Mouse (Mus musculus) forebrain, embryonic 10.5 days (tissue): Measurements from ENCODE around the gene Anxa4. TPM values are rescaled to one million over a fixed set of nuclear protein-coding genes. Genes with fewer than 3 reads are reported as not detected.

Source experiments
- DNase-seq: peaks from one replicate; pipeline ENCODE4 v3.0.0-alpha.2; 2017; ENCODE audit warnings: low spot score; ENCODE audit errors: extremely low spot score
- H3K27ac ChIP-seq: fragments of 300-500 bp; sonication (generic); 2 replicates; pipeline ENCODE4 v1.5.1; 2016; ENCODE audit warnings: mild to moderate bottlenecking
- H3K27me3 ChIP-seq: fragments of 300-500 bp; sonication (generic); 2 replicates; pipeline ENCODE4 v1.6.1; 2016; ENCODE audit warnings: mild to moderate bottlenecking; ENCODE audit not compliant: poor library complexity, severe bottlenecking
- H3K36me3 ChIP-seq: fragments of 300-500 bp; sonication (generic); replicated peaks from 2 replicates; pipeline ENCODE4 v1.6.1; 2016; ENCODE audit warnings: mild to moderate bottlenecking, moderate library complexity
- H3K4me1 ChIP-seq: fragments of 300-500 bp; sonication (generic); 2 replicates; pipeline ENCODE4 v1.6.1; 2016
- H3K4me3 ChIP-seq: fragments of 300-500 bp; sonication (generic); 2 replicates; pipeline ENCODE4 v1.5.1; 2016; ENCODE audit warnings: mild to moderate bottlenecking, moderate library complexity
- H3K9me3 ChIP-seq: fragments of 300-500 bp; sonication (generic); 2 replicates; pipeline ENCODE4 v1.6.1; 2016; ENCODE audit warnings: mild to moderate bottlenecking, moderate library complexity
- WGBS: fragments of 180-500 bp; shearing (Covaris S2); methylation state at CpG from one replicate; pipeline ENCODE4 v1.1.7; 2016; 5-methylcytosine and 5-hydroxymethylcytosine counted together
- polyA plus RNA-seq: library from polyadenylated mRNA; unstranded; fragments of >200 nt; fragmentation: Nextera tagmentation; extraction: Ambion mirVana; gene quantifications from 2 replicates; pipeline ENCODE4 v1.2.1, GENCODE M21; 2016

Anxa4 gene
- polyA plus RNA-seq, 1 experiment from 2014 or later: 4.2 TPM

DNA sequence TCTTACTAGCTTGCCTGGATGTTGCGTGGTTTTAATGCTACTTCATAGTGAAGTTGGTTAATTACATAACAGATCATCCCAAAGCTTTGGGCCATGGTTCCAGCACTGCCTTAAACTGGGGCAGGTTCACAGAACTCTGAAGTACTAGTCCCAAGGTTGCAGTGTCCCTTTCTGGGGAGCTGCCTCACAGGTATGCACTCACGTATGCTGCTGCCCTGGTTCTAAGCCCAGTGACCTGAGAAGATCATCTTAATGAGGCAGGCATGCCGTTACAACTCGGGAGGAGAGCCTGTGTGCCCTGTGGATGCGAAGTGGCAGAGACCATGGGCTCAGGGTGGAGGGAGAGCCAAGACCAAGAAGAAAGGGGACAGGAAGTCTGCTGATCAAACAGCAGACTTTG lies 26.5 kb upstream of the Anxa4 start:
- DNase-seq: no peak
- Histone ChIP-seq H3K27ac (no peak overlapping the region), H3K4me3 (no peak overlapping the region), H3K9me3 (no peaks in the 10 kb centered on the region), H3K27me3 (peaks cover 27% of the 10 kb centered on the region), H3K36me3 (no peaks in the 10 kb centered on the region), H3K4me1 (peaks cover 33% of the 10 kb centered on the region)
- WGBS: 79% methylated on average over 5 of the region's 5 CpGs

DNA sequence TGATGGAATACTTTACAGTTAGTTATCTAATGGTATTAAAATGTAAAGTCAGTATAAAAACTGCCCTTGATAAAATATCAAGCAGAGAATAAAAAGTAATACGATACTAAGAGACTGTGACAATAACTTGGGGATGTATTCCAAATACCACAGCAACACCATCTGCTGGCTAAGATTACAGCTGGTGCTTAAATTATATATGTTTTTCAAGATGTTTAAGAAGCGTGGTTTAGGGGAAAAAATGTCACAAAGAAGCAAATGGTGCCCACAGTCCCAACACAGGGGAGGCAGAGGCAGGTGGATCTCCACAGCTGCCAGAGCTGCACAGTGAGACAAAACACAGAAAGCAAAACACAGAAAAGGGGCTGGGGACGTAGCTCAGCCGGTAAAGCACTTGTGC lies 25.5 kb upstream of the Anxa4 start:
- H3K36me3 ChIP-seq: no peaks in the 10 kb centered on the region
- WGBS: 86% methylated on average over 4 of the region's 4 CpGs
- peaks cover 38% of the 10 kb centered on the region for H3K4me1 ChIP-seq
- H3K9me3 ChIP-seq: no peaks in the 10 kb centered on the region
- DNase-seq: no peak
- H3K4me3 ChIP-seq: no peak overlapping the region
- H3K27ac ChIP-seq: no peak overlapping the region
- H3K27me3 ChIP-seq: peaks cover 20% of the 10 kb centered on the region

DNA sequence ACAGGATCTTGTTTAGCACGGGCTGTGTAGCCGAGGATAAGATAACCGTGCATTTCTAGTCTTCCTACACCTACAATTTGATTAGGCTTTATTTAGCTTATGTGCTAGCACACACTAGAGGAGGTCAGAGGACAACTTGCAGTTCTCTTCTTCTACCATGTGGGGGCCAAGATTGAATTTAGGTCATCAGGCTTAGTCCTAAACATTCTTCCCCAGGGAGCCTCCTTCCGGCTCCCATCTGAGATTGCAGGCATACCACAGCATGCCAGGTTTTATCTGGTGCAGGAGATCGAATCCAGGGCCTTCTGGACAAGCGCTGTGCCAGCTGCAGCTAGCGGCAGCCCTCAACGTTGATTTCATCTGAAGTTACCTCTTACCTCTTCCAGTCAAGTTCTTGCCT lies 23.2 kb upstream of the Anxa4 start:
- WGBS: 24% methylated on average over 8 of the region's 8 CpGs
- Histone ChIP-seq H3K36me3 (no peaks in the 10 kb centered on the region), H3K4me3 (no peak overlapping the region), H3K9me3 (no peaks in the 10 kb centered on the region), H3K27me3 (no peaks in the 10 kb centered on the region), H3K4me1 (peaks cover 24% of the 10 kb centered on the region), H3K27ac (no peak overlapping the region)
- DNase-seq: peak; percentile 22

DNA sequence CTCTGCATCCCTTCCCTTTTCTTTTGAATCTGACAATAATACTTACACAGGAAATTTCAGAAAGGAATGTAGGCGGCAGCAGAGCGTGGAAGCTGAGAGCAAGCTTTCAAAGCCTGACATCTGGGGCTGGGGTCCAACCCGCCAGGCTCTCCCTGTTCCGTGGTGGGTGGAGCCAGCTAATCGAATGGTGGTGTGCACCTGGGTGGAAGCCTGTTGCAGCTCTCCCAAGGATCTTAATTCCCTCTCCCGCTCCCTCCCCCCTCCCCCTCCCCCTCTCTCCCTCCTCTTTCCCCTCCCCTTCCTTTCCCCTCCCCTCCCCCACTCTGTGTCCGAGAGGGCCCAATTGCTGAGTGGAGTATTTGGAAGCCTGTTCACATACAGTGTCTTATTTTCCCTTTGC lies 22.1 kb upstream of the Anxa4 start:
- Histone ChIP-seq H3K27me3 (no peaks in the 10 kb centered on the region), H3K27ac (peak overlapping the region; percentile 48; the same call in 1 of the 2 replicates), H3K36me3 (no peaks in the 10 kb centered on the region), H3K9me3 (no peaks in the 10 kb centered on the region), H3K4me1 (peaks cover 24% of the 10 kb centered on the region), H3K4me3 (peak overlapping the region; percentile 33)
- WGBS: 0% methylated on average over 6 of the region's 7 CpGs
- DNase-seq: peak; percentile 26

DNA sequence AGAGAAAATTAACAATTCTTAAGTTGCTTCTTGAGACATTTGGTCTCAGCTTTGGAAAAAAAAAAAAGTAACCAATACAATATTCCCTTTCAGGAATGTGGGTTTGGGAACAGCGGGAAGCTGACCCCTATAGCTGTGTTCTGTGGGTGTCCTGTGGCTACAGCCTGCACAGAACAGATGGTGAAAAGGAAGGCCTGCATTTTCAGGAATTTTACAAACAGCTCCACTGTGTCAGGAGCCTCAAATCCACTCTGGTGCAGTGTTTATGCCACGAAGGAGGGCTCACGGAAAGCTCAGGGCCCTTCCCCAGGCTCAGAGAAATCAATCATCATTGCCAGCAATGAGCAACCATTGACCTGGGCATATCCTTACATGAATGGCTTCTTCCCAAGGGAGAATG lies 21.5 kb upstream of the Anxa4 start:
- Histone ChIP-seq H3K36me3 (no peaks in the 10 kb centered on the region), H3K27ac (peak overlapping the region; percentile 48; the same call in 1 of the 2 replicates), H3K4me1 (peaks cover 24% of the 10 kb centered on the region), H3K4me3 (peak overlapping the region; percentile 33), H3K27me3 (no peaks in the 10 kb centered on the region), H3K9me3 (no peaks in the 10 kb centered on the region)
- WGBS: 47% methylated on average over 3 of the region's 3 CpGs
- DNase-seq: no peak

DNA sequence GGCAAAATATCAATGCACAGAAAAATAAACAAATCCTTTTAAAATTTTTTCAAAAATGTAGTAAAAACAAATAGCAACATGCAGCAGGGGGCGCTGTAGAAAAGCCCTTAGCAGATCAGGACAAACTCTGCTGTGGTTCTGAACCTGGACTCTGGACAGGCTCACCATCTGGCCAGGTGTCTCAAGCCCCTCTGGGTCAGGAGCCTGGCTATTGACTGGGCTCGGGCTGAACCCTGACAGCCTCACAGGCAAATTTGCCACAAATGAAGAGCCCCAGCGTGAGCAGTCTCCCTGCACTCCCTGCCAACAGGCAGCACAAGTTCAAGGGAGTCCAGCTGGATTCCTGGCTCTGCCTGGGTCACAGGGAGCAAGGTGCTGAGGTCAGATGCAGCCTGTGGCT lies 20.0 kb upstream of the Anxa4 start:
- 14% methylated on average over 3 of the region's 3 CpGs for WGBS
- Histone ChIP-seq H3K9me3 (no peaks in the 10 kb centered on the region), H3K4me1 (peaks cover 24% of the 10 kb centered on the region), H3K36me3 (no peaks in the 10 kb centered on the region), H3K27me3 (no peaks in the 10 kb centered on the region), H3K4me3 (no peak overlapping the region), H3K27ac (no peak overlapping the region)
- DNase-seq: no peak

DNA sequence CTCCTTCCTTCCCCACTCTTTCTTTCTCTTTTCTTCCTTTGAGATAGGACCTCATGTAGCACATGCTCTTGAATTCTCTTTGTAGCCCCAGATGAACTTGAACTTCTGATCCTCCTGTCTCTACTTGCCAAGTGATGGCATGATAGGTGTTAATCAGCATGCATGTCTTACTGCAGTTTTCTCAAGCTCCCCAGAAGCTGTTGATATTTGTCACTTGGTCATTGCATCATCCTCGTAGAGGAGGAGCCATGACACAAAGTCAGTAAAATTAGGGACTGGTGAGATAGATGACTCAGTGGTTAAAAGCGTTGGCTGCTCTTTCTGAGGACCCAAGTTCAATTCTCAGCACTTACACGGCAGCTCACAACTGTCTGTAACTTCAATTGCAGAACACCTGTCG lies 19.5 kb upstream of the Anxa4 start:
- Histone ChIP-seq H3K4me3 (no peak overlapping the region), H3K27me3 (no peaks in the 10 kb centered on the region), H3K4me1 (peaks cover 24% of the 10 kb centered on the region), H3K9me3 (no peaks in the 10 kb centered on the region), H3K36me3 (no peaks in the 10 kb centered on the region), H3K27ac (no peak overlapping the region)
- no peak for DNase-seq
- 67% methylated on average over 4 of the region's 4 CpGs for WGBS

DNA sequence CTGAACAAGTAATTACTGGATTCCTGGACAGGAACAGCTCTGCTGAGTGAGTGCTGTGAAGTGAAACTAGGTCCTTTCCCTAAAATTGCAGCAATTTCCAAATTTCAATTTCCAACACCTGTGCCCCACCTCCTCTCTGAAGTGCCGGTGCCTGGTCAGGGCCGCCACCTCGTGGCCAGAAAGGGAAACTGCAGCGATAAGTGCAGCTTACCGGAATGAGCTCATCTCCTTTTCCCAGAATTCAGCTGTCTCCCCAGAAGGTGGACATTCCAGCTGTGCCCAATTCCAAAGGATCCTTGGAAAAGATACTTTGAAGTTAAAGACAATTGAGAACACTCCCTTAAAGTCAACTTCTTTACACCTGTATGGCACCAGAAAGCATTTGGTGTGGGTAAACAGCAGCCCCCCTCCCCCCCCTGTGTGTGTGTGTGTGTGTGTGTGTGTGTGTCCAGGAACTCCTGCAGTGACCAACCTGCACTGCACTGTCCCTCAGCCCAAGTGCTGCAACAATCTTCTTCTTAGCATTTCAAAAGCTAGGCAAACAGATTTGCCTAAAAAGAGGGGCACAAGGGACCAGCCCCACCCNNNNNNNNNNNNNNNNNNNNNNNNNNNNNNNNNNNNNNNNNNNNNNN lies 13.2 kb upstream of the Anxa4 start:
- 5% methylated on average over 5 of the region's 5 CpGs for WGBS
- DNase-seq: peak; percentile 67
- peaks cover 4% of the 10 kb centered on the region; the same call in 1 of the 2 replicates for H3K4me1 ChIP-seq
- no peaks in the 10 kb centered on the region for H3K9me3 ChIP-seq
- H3K36me3 ChIP-seq: no peaks in the 10 kb centered on the region
- H3K27ac ChIP-seq: 0 out of 2 replicates have a peak overlapping the region, but pooled peaks have one; percentile 30
- no peaks in the 10 kb centered on the region for H3K27me3 ChIP-seq
- H3K4me3 ChIP-seq: no peak overlapping the region

DNA sequence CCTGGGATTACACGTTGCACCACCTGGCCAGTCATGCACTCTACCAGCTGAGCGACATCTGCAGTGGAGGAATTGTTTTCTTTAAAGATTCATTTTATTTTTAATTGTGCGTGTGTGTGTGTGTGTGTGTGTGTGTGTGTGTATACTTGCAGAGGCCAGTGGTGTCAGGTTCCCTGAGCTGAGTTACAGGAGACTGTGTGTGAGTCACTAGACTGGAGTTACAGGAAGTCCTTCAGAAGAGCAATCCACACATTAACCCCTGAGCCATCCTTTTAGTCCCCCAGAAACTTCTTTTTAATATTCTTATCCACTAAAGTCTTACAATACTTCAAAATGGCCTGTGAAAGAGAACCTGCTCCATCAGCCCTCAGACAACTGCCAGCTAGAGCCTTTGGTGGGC lies 11.3 kb upstream of the Anxa4 start:
- Histone ChIP-seq H3K27me3 (no peaks in the 10 kb centered on the region), H3K27ac (no peak overlapping the region), H3K36me3 (no peaks in the 10 kb centered on the region), H3K4me1 (peaks cover 4% of the 10 kb centered on the region; the same call in 1 of the 2 replicates), H3K4me3 (no peak overlapping the region), H3K9me3 (no peaks in the 10 kb centered on the region)
- 83% methylated on average over 3 of the region's 3 CpGs for WGBS
- DNase-seq: no peak

DNA sequence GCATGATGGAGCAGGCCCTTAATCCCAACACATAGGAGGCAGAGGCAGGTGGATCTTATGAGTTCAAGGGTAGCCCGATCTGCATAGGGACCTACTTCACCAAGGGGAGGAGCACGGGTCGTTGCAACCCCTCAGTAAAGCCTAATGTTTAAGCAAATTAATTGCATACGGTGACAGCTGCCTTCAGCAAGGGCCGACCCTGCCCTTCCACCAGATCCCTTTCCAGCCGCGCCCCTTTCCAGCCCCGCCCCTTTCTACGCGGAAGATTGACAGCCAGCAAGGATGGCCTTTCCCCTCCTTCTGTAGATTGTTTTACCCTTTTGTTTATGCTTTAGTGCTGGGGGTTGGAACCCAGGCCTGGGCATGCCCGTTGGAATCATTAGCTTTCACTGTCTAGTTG lies 8.0 kb upstream of the Anxa4 start:
- Histone ChIP-seq H3K27me3 (0 out of 2 replicates have a peak, but pooled peaks cover 8% of the 10 kb centered on the region), H3K4me3 (no peak overlapping the region), H3K9me3 (no peaks in the 10 kb centered on the region), H3K4me1 (no peaks in the 10 kb centered on the region; the same call in 1 of the 2 replicates), H3K36me3 (no peaks in the 10 kb centered on the region), H3K27ac (no peak overlapping the region)
- WGBS: 59% methylated on average over 11 of the region's 11 CpGs
- no peak for DNase-seq

DNA sequence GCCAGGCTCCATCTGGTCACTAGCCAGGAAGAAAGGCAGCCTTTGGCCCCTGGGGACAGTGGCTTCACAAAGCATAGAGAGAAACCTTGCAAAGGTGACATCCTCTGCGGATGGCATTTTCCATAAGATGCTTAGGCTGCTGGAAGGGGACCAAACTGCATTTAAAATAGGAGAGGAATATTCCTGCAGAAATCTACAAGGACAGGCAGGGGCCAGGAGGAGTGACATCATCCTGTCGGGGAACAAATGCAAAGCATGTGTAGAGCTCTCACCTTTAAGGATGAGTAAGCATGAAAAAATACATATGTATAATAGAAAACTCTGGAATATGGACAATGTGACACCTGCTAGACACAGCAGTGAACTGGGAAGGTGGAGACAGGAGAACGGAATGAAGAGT lies 7.1 kb upstream of the Anxa4 start:
- Histone ChIP-seq H3K27ac (no peak overlapping the region), H3K36me3 (no peaks in the 10 kb centered on the region), H3K9me3 (no peaks in the 10 kb centered on the region), H3K27me3 (peaks cover 14% of the 10 kb centered on the region), H3K4me1 (no peaks in the 10 kb centered on the region; the same call in 1 of the 2 replicates), H3K4me3 (no peak overlapping the region)
- no peak for DNase-seq
- WGBS: 92% methylated on average over 3 of the region's 3 CpGs

DNA sequence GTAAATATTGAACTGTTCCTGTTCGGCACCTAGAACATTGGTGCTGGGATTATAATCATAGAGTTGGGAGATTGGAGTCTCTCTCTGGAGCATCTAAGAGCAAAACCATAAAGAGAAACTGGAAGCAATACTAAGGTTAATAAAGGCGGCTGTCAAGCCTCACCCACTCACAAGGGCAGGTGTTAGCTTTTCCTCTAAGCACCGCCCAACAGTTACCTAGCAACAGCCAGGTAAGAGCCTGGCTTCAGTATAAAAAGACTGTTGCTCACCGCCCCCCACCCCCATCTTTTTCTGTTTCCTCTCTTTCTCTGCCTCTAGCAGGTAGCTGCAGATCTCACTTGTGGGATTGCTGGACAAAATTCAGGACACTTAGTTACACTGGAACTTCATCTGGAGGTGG lies 4.1 kb upstream of the Anxa4 start:
- no peak overlapping the region for H3K27ac ChIP-seq
- peaks cover 44% of the 10 kb centered on the region for H3K27me3 ChIP-seq
- H3K36me3 ChIP-seq: no peaks in the 10 kb centered on the region
- WGBS: 57% methylated on average over 4 of the region's 4 CpGs
- no peak overlapping the region for H3K4me3 ChIP-seq
- no peak for DNase-seq
- H3K4me1 ChIP-seq: peaks cover 17% of the 10 kb centered on the region
- H3K9me3 ChIP-seq: no peaks in the 10 kb centered on the region

DNA sequence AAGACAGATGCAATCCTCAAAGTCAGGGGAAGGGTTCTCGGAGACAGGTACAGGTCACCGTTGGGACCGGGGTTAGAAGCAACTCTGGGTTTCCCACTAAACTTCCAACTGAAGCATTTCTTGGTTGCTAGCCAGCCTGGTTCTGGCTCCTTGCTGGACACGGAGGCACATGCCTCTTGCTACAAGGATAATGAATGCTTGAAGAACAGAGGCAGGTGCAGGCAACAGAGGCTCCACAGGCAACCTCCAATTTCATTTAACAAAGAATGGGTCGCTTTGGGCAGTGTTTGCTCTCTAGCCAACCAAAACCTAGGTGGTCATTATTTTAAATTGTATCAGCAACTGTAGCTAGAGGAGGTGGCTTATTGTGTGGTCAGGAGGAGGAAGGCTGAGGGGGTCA lies 573 bp upstream of the Anxa4 start:
- no peaks in the 10 kb centered on the region for H3K36me3 ChIP-seq
- no peak for DNase-seq
- peaks cover 73% of the 10 kb centered on the region for H3K27me3 ChIP-seq
- peaks cover 19% of the 10 kb centered on the region for H3K4me1 ChIP-seq
- WGBS: 48% methylated on average over 5 of the region's 5 CpGs
- no peak overlapping the region for H3K27ac ChIP-seq
- peak overlapping the region; percentile 69 for H3K4me3 ChIP-seq
- H3K9me3 ChIP-seq: no peaks in the 10 kb centered on the region
